Mouse (Mus musculus) gastrocnemius, postnatal 4 days (tissue): ENCODE data around the gene Gm12830. TPM values are rescaled to one million over a fixed set of nuclear protein-coding genes. Genes with fewer than 3 reads are reported as not detected.

Experiments used
- DNase-seq, 2 experiments: peaks; one replicate each; pipeline ENCODE4 v3.0.0; 2021 to 2022; ENCODE audit warnings: low spot score in 2 of 2, mixed read lengths in 2 of 2
- long read RNA-seq, 2 experiments: library from polyadenylated mRNA; stranded (forward); transcript quantifications; one replicate each; pipeline ENCODE4 v2.0.0; 2021
- total RNA-seq, 2 experiments: library from RNA; stranded (reverse); gene quantifications; 2 replicates each; pipeline ENCODE4 v1.2.3; 2021

Gm12830 gene
- not detected for total RNA-seq
- long read RNA-seq, experiment 1 = 0 reads
- long read RNA-seq, experiment 2 = 0 reads

- DNase-seq = peak; percentile 54 to 65
Measured at GRCm38 (mm10) chr4:114821567-114822192, at the start of gene Gm12830. Gene Gm12830, plus strand, starts transcription at chr4:114821722.

GRCm38 (mm10) chr4:114773316-114773715 is 48.2 kb upstream of the Gm12830 start:
- DNase-seq = no peak

DNA sequence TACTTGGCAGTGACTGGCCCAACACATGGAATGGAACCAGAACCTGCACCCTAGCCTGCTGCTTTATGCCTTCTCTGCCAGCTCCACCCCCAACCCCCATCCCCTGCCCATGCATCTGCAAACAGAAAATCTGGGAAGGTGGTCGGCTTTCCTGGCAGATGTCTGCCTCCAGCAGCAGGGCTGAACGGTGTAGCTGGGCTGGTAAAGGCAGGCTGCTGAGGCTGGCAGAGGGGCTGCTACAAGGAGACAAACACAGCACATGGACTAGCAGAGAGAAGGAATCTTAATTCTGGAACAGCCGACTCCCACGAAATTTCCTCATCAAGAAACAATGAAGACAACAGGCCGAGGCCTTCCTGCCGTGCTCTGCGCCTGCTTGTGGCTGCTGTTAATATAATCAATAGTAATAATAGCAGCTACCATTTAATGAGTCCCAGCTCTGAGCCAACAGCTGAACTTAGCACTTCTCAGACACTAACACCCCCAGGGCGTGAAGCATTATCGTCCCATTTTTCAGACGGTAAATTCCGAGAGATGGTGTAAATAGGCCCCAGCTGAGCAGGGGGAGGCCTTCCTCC is 43.8 kb upstream of the Gm12830 start:
- DNase-seq = peak in 1 of 2 experiments; percentile 13

GRCm38 (mm10) chr4:114778716-114779474 is 42.6 kb upstream of the Gm12830 start:
- no peak for DNase-seq

- peak in 1 of 2 experiments; percentile 11 for DNase-seq
Measured at GRCm38 (mm10) chr4:114779475-114779757, 42.1 kb upstream of the Gm12830 start.

DNA sequence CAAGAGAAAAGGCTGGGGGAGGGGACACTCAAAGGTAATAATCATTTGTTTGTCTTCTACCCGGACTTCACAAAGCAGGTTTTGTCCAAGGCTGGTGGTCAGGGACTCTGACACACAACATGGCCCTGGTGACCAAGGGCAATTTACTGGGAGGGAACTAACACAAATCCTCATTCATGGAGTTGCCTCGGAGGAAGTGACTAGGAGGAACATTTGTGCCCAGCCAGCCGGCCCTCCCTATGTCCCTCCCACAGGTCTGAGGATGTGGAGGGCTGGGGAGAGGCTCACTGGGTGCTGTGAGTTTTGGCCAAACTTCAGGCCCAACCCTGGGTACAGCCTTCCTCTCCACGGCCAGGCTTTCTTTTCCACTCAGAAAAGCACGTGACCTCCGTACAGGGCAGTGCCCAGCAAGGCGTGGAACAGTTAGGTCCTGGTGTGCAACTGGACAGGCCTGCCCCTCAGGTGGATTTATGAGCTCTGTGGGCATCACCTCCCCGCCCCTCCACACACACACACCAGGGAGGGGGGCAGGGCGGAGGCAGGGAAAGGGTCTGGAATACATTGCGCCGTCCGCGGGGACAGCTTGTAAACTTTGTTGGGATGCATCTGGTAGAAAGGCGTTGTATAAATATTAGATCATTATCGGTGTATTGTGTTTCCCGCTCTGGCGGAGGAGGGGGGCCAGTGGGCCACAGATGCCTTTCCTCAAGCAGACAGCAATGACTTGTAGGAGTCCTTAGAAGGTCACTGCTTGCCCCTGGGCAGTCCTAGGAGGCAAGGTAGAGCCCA is 41.6 kb upstream of the Gm12830 start:
- DNase-seq = peak in 1 of 2 experiments; percentile 15

DNA sequence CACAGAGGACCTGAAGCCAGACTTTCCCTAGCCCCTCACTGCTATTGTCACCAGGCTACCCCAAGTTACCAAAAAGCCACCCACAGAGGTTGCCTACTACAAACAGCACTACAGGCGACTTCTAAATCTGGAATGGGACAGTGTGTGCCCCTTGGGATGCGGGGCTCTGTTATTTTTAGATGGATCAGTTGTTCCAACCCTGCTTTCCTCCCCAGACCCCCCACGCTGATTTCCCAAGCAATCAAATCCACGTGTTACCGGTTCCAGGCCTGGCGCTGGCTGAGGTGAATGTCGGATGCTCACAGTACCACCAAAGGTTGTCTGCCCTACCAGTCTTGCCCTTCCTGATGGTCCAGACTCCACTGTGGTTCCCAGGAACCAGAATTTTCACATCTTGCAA is 38.7 kb upstream of the Gm12830 start:
- DNase-seq = no peak

- no peak for DNase-seq
Measured at GRCm38 (mm10) chr4:114784735-114785134, 36.8 kb upstream of the Gm12830 start.

DNA sequence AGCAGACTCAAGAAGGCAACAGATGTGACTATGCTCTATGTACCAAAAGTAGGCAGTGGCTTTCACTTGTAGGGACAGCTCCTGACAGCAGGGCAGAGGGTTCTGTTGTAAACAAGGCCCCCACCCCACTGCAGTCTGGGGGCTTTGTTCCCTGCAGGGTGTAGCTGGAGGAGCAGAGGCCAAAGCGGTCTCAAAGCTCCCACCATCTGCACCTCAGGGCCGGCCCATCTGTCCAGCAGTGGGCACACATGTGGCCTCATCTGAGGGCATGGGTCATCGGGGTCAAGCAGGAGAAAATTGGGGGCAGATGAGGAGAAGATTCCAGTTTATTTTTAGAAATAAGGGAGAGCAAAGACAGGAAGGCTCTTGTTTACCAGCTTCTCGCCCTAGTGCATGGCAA is 32.7 kb upstream of the Gm12830 start:
- no peak for DNase-seq

GRCm38 (mm10) chr4:114791650-114792049 is 29.9 kb upstream of the Gm12830 start:
- DNase-seq = no peak

DNA sequence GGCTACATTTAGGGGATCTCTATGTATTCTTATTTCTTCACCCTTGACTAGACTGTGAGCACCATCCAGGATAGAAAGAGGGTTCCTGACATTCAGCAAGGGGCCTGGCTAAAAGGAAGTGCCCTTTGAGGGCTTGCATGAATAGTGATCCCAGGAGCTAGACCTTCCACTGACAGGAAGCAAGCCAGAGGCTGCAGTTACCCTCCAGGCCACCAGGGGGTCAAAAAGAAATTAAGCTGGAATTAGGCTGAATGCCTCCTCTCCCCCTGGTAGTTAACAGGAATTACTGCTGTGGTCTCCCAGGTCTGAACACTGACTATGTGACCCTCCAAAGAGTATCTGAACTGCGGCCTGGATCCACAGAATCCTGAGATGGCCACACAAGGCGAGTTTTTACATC is 27.7 kb upstream of the Gm12830 start:
- no peak for DNase-seq

DNA sequence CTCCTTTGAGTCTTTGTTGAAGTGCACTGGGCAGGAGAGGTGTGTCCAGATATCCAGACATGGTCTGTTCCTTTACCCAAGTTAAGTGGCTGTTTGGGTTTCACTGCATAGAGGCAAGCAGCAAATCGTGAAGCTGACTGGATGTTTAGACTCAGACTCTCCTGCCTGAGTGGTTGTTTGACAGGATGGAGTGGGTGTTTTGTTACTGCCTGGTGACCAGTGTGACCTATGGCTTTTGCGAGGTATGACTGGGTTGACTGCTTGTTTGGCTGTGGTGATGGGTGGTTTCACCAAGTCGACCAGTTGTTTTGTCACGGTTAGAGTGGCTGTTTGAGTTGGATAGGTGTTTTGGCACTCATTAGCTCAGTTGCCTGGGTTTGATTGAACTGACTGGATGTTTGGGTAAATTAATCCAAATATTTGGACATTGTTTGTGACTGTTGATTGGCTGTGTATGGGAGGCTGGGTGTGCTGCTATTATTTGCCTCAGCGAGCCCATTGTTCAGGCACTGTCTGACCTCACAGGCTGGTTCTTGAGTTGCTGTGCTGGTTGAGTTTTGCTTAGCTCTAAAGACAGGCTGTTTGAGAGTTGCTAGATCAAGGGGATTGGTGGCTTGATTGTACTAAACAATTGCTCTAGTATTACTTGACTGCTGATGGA is 24.1 kb upstream of the Gm12830 start:
- DNase-seq = no peak

DNA sequence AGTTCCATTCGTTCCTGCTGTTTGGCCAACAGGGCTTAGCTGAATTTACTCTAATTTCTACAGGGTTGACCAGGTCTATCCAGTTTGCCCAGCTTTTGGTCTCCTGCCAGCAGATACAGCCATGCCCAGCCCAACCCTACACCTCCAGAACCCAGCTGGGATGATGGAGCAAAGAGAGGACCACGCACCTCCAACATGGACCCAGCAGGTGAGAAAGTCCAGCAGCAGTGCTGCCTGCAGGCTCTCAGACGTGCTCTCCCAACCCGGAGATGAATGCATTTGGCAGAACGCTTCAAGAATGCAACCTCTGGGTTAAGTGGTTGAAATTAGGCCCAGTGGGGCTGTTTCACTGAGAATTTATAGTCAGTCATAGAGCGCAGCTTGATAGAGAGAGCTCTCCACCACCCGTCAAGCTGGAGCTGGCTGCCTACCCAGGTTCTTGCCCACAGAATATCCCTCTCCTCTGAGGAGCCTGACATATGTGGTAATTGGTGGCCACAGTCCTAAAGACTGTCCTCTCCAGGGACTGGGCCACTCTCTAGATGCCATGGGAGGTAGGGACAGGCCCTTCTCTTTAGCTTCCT is 23.4 kb upstream of the Gm12830 start:
- no peak for DNase-seq

DNA sequence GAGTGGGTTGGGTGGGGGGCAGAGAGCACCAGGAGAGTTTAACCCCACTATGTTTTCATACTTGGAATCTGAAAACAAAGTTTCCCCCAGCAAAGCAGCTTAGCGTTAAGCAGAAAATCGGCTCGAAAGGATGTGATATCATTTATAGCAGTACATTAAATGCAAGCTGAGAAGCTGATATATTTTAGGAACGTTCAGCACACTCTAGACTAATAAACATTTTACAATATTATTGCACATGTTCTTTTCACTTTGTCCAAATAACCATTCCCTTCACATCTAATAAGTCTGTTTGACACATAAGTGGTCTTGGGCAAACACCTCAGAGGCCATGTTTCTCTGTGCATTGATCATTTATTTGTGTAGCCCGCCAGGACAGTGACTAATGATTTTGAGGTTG is 17.4 kb upstream of the Gm12830 start:
- no peak for DNase-seq

DNA sequence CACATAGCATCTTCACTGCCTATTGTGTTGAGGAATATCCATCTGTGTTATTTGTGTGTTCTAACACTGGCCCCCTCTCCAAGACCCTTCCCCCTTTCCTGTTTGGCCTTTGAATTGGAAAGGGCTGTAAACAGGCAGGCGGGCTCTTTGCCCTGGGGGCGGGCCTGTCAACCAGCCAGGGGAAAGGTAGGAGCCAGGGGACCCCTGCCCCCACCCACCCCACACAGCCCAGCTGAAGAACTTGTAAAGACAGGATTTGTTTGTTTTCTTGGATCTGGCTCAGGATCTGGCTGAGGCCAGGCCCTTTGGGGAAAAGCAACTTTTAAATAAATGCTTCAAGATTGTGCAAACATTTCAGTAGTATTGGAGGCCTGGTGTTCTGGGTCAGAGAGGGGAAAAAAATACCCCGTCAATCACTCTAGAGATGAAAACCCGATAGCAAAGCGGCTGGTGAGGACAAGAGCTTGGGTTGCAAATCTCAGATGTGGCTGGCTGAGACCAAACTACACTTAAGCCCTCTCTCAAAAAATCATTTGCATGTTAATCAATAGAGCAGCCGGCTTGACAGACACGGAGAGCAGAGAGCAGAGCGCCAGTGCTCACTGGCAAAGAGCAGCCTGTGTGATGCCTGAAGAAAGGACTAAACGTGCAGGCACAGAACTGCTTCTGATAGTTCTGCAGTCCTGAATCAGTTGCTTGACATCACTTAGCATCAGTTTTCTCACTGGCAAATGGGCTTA is 2.4 kb upstream of the Gm12830 start:
- DNase-seq = peak in 1 of 2 experiments; percentile 16

DNA sequence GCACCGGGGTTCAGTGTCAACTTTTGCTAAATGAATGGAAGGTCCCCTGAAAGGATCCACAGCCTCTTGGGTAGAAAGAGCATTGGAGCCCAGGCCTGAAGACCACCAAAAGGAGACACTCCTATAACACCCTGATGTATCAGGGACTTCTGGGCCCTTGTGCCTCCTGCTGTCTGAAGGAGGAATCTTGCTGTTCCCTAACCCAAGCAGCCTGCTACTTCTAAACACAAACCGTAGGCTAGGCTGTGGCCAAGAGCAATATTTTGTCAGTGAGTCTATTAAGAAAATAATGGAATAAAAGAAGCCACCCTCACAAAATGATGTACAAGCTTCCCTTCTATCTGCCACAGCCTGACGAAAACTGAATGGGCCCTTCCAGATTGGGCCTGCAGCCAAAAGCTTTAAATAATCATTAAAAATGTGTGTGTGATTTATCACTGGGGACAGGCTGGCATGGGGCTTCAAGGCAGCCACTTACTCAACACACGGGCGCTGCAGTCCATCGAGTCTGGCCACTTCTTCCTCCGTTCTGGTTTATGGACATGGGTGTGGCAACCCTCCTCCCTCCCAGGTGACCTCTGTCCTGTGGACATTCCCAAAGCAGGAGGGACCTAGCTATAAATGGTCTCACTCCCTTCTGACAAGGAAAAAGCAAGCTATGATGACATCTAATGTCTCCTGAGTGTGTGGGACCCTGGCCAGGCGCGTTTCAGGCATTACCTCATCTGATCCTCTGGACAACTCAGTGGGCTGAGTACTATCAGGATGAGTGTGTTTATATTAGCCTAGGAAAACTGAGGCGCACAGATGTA is 13.5 kb downstream of the Gm12830 start:
- no peak for DNase-seq

DNA sequence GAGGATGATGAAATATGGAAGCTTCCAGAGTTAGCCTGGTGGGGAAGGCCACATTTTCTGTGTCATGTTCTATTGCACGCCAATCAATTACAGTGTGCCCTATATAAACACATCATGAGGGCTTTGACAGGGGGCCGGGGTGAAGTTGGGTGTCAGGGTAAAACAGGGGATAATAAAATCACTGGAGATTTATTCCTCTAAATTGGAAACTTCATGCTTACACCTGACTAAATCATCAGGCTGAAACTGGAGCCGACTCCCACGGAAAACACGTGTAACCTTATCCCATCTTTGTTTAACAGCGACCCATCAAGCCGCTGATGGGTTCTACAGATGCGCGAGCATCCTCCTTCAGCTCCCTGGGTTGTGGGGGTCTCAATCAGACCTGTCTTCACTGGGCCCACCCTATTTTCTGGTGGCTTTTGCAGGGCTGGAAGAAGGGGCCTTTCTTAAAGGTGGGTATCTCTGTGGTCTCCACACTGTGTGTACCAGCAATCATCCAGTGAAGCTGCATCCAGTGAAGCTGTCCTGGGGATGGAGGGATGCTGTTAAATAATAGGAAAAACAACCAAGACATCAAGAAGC is 19.9 kb downstream of the Gm12830 start:
- DNase-seq = no peak

DNA sequence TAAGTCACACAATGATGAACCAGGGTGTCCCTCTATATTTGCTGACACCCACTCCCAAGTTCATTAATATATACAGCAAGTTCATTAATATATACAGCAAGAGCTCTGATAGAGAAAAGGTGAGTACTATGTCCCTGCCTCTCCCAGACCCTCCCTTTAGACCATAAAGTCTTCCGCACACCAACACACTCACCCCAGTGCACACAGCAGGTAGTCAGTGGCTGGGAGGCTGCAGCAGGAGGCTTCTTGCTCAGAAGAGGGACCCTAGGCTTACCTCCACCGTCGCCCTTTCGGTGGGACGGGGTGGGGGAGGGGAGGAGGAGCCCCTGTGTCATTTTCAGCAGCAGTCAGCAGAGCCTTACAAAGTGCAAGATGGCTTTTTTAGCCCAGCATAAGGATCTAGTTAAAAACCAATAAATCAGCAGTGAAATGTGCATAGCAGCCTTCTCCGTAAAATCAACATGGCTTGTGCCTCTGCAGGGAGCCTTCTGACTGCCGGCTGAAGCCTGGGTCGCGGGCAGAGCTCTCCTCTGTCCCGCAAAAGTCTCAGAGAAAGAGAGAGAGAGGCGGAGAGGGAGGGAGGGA is 20.9 kb downstream of the Gm12830 start:
- DNase-seq = no peak
